Mouse (Mus musculus) limb, embryonic 15.5 days (tissue): Measurements from ENCODE around the gene Nectin1. TPM values are rescaled to one million over a fixed set of nuclear protein-coding genes. Genes with fewer than 3 reads are reported as not detected.

Source experiments
- ATAC-seq: fragments of 200-750 bp; cut with Nextera tagmentation; 2 replicates; pipeline ENCODE4 v1.8.0; 2017; ENCODE audit warnings: low read depth, moderate TSS enrichment; ENCODE audit not compliant: insufficient number of reproducible peaks, low FRiP score, low TSS enrichment
- H3K27ac ChIP-seq: fragments of 300-500 bp; sonication (generic); 2 replicates; pipeline ENCODE4 v1.5.1; 2015; ENCODE audit warnings: moderate library complexity, mild to moderate bottlenecking, inconsistent platforms
- H3K27me3 ChIP-seq: fragments of 300-500 bp; sonication (generic); 2 replicates; pipeline ENCODE4 v1.6.1; 2015; ENCODE audit warnings: inconsistent platforms
- H3K36me3 ChIP-seq: fragments of 300-500 bp; sonication (generic); 2 replicates; pipeline ENCODE4 v1.6.1; 2015; ENCODE audit warnings: inconsistent platforms
- H3K4me1 ChIP-seq: fragments of 300-500 bp; sonication (generic); 2 replicates; pipeline ENCODE4 v1.6.1; 2015; ENCODE audit warnings: inconsistent platforms
- H3K4me2 ChIP-seq: fragments of 300-500 bp; sonication (generic); 2 replicates; pipeline ENCODE4 v1.6.1; 2015; ENCODE audit warnings: mild to moderate bottlenecking, inconsistent platforms
- H3K4me3 ChIP-seq: fragments of 300-500 bp; sonication (generic); 2 replicates; pipeline ENCODE4 v1.5.1; 2015; ENCODE audit warnings: mild to moderate bottlenecking, inconsistent platforms
- H3K9ac ChIP-seq: fragments of 300-500 bp; sonication (generic); 2 replicates; pipeline ENCODE4 v1.6.1; 2015; ENCODE audit warnings: inconsistent platforms
- H3K9me3 ChIP-seq: fragments of 300-500 bp; sonication (generic); 2 replicates; pipeline ENCODE4 v1.6.1; 2016; ENCODE audit warnings: inconsistent platforms
- WGBS: fragments of 180-500 bp; shearing (Covaris S2); methylation state at CpG from one replicate; pipeline ENCODE4 v1.1.7; 2015; 5-methylcytosine and 5-hydroxymethylcytosine counted together
- polyA plus RNA-seq: library from polyadenylated mRNA; unstranded; fragments of >200 nt; fragmentation: Nextera tagmentation; extraction: Ambion mirVana; gene quantifications from 2 replicates; pipeline ENCODE4 v1.2.1, GENCODE M21; 2015

Gene Nectin1
- polyA plus RNA-seq, 1 experiment from 2014 or later: 13.5 TPM

DNA sequence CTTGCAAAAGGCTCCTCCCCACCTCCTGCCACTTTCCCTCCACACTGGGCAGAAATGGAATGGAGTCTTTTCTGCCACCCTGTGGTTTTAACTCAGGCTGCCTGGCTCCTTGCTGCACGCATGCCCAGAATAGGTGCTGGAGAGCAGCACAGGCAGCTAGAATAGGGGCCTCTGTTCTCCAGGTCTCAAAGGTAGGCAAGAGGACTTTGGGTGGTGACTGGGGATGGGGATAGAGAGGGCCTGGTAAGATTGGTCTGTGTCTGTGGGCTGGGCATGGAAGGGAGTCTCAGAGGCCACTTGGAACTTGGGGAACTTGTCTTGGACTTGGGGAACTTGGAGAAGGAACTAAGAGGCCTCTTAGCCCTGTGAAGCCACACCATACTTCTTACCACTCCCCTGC lies 27.3 kb downstream of the Nectin1 start:
- Histone ChIP-seq H3K27ac (0 out of 2 replicates have a peak overlapping the region, but pooled peaks have one; percentile 51), H3K27me3 (no peaks in the 10 kb centered on the region), H3K4me2 (no peak overlapping the region), H3K4me3 (no peak overlapping the region), H3K9ac (no peak overlapping the region), H3K9me3 (no peaks in the 10 kb centered on the region), H3K36me3 (no peaks in the 10 kb centered on the region), H3K4me1 (peaks cover 44% of the 10 kb centered on the region)
- no peak for ATAC-seq
- WGBS: 72% methylated on average over 1 of the region's 1 CpGs

GRCm38 (mm10) chr9:43772460-43772859 lies 28.7 kb downstream of the Nectin1 start:
- no peaks in the 10 kb centered on the region for H3K27me3 ChIP-seq
- H3K4me1 ChIP-seq: peaks cover 44% of the 10 kb centered on the region
- H3K27ac ChIP-seq: no peak overlapping the region
- H3K4me3 ChIP-seq: no peak overlapping the region
- no peak overlapping the region for H3K9ac ChIP-seq
- no peak for ATAC-seq
- no peak overlapping the region for H3K4me2 ChIP-seq
- H3K36me3 ChIP-seq: no peaks in the 10 kb centered on the region
- H3K9me3 ChIP-seq: no peaks in the 10 kb centered on the region
- 70% methylated on average over 6 of the region's 6 CpGs for WGBS

GRCm38 (mm10) chr9:43773521-43773920 lies 29.7 kb downstream of the Nectin1 start:
- H3K27me3 ChIP-seq: no peaks in the 10 kb centered on the region
- no peaks in the 10 kb centered on the region for H3K9me3 ChIP-seq
- H3K27ac ChIP-seq: peak overlapping the region; percentile 58
- no peak overlapping the region for H3K4me2 ChIP-seq
- no peak overlapping the region for H3K4me3 ChIP-seq
- 67% methylated on average over 2 of the region's 2 CpGs for WGBS
- H3K36me3 ChIP-seq: no peaks in the 10 kb centered on the region
- peaks cover 51% of the 10 kb centered on the region for H3K4me1 ChIP-seq
- H3K9ac ChIP-seq: no peak overlapping the region
- no peak for ATAC-seq

DNA sequence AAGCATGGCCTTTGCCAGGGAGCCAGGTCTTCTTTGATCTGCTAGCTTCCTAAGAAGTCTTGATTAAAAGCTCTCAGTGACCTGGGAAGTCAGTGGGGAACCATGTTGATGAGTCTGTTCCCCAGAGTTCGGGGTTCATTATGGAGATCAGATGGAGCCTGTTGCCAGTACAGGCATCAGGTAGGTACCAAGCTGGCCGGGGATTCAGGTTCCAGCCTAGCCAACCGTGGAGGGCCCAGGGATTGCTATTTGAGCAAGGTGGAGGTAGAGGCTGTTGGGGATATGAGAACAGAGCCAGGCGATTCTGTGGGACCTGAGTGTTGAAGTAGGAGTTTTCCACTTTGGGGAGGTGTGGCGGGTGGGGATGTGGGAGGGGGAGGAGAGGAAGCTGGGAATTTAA lies 30.6 kb downstream of the Nectin1 start:
- Histone ChIP-seq H3K36me3 (no peaks in the 10 kb centered on the region), H3K4me2 (no peak overlapping the region), H3K4me1 (peaks cover 48% of the 10 kb centered on the region), H3K4me3 (no peak overlapping the region), H3K27me3 (no peaks in the 10 kb centered on the region), H3K9me3 (no peaks in the 10 kb centered on the region), H3K9ac (no peak overlapping the region), H3K27ac (no peak overlapping the region)
- no peak for ATAC-seq
- WGBS: 54% methylated on average over 5 of the region's 5 CpGs

DNA sequence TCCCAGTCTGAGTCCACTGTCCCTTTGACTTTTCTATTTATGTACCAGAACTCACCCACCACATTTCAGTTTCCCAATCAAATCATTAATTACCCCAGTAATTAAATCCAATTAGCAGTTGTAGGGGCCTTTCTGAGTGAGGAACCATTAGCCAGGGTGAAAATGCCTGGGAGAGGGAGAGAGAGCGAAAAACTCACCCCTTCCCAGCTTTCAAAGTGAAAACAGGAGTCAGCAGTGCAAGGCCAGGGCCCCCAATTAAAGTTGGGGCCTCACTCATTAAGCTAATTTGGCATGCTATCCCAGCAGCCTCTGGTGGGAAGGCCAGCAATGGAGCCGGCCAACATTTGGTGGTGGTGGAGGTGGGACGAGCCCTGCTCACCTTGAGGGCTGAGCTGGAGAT lies 32.4 kb downstream of the Nectin1 start:
- H3K27me3 ChIP-seq: no peaks in the 10 kb centered on the region
- H3K4me3 ChIP-seq: no peak overlapping the region
- 60% methylated on average over 3 of the region's 3 CpGs for WGBS
- no peaks in the 10 kb centered on the region for H3K36me3 ChIP-seq
- H3K4me1 ChIP-seq: peaks cover 48% of the 10 kb centered on the region
- H3K9me3 ChIP-seq: no peaks in the 10 kb centered on the region
- no peak overlapping the region for H3K4me2 ChIP-seq
- ATAC-seq: no peak
- no peak overlapping the region for H3K9ac ChIP-seq
- peak overlapping the region; percentile 69; the same call in 1 of the 2 replicates for H3K27ac ChIP-seq

GRCm38 (mm10) chr9:43777362-43778360 lies 33.9 kb downstream of the Nectin1 start:
- H3K4me1 ChIP-seq: peaks cover 52% of the 10 kb centered on the region
- no peaks in the 10 kb centered on the region for H3K36me3 ChIP-seq
- ATAC-seq: no peak
- WGBS: 60% methylated on average over 16 of the region's 16 CpGs
- no peaks in the 10 kb centered on the region for H3K27me3 ChIP-seq
- no peak overlapping the region for H3K4me2 ChIP-seq
- no peak overlapping the region for H3K9ac ChIP-seq
- no peak overlapping the region for H3K4me3 ChIP-seq
- H3K9me3 ChIP-seq: no peaks in the 10 kb centered on the region
- peak overlapping the region; percentile 69 for H3K27ac ChIP-seq

DNA sequence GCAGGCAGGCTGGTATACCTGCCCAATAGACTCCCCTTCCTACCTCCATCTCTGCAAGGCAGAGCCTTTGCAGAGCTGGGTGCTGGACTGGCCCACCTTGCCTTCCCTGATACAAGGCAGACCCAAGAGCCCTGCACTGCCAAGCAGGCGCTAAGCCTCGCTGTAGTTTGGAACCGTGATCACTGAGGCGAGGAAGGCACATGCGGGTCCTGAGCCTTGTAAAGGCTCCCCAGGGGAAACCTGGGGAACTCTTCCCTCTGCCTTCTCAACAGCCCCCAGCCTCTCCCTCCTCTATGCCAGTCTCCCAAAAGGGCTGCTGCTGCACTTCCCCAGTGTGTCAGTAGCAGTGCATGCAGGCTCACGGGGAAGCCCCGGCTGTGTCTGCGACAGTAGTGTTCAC lies 37.1 kb downstream of the Nectin1 start:
- Histone ChIP-seq H3K9me3 (no peaks in the 10 kb centered on the region), H3K4me2 (no peak overlapping the region), H3K27ac (peak overlapping the region; percentile 19; the same call in 1 of the 2 replicates), H3K4me1 (peaks cover 59% of the 10 kb centered on the region), H3K9ac (no peak overlapping the region), H3K27me3 (no peaks in the 10 kb centered on the region), H3K4me3 (no peak overlapping the region), H3K36me3 (no peaks in the 10 kb centered on the region)
- WGBS: 57% methylated on average over 8 of the region's 8 CpGs
- no peak for ATAC-seq

- no peaks in the 10 kb centered on the region for H3K27me3 ChIP-seq
- H3K4me1 ChIP-seq: peaks cover 52% of the 10 kb centered on the region
- no peak overlapping the region for H3K4me3 ChIP-seq
- H3K9me3 ChIP-seq: no peaks in the 10 kb centered on the region
- peak overlapping the region; percentile 47; the same call in 1 of the 2 replicates for H3K27ac ChIP-seq
- no peak overlapping the region for H3K9ac ChIP-seq
- ATAC-seq: no peak
- no peak overlapping the region for H3K4me2 ChIP-seq
- H3K36me3 ChIP-seq: no peaks in the 10 kb centered on the region
- WGBS: 56% methylated on average over 5 of the region's 5 CpGs
These were observed 38.6 kb downstream of the Nectin1 start for GRCm38 (mm10) chr9:43782401-43782800.

DNA sequence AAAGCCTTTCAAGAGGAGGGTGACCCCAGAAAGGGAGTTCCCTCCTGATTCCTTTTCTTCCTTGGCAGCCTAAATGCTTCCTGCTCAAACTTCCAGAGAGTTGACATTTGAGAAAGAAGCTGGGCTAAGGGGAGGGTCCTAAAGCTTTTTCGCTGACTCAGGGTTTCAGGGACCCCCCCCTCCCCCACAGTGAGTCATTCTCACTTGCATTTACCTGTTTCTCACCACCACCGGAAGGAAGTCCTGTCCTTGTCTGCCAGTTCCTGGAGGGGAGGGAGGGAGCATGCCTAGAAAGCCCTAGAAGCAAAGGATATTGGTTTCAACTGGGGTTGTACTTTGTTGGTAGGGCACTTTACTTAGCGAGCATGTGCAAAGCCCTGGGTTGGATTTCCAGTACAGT lies 40.2 kb downstream of the Nectin1 start:
- 31% methylated on average over 3 of the region's 3 CpGs for WGBS
- Histone ChIP-seq H3K9me3 (no peaks in the 10 kb centered on the region), H3K4me3 (no peak overlapping the region), H3K9ac (no peak overlapping the region), H3K27me3 (no peaks in the 10 kb centered on the region), H3K4me1 (peaks cover 52% of the 10 kb centered on the region), H3K4me2 (no peak overlapping the region), H3K36me3 (no peaks in the 10 kb centered on the region), H3K27ac (peak overlapping the region; percentile 47; the same call in 1 of the 2 replicates)
- no peak for ATAC-seq

DNA sequence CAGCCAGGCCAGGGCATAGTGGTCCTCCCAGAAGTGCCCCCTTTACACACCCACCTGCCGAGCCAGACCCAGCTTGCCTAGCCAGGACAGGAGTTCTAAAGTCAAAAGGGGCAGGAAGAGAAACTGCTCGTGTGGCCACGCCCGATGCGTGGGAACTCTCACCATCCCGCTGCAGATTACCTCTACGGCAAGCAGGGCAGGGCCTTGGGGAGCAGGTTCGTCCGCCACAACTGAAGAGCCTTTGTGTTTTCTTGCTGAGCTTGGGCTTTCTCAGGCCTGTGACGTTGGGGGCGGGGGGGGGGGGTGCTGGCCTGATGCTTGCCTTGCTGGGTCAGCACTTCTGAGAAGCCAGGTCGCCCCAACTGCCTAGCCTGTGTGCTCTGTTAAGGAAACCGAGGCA lies 41.1 kb downstream of the Nectin1 start:
- peaks cover 52% of the 10 kb centered on the region for H3K4me1 ChIP-seq

DNA sequence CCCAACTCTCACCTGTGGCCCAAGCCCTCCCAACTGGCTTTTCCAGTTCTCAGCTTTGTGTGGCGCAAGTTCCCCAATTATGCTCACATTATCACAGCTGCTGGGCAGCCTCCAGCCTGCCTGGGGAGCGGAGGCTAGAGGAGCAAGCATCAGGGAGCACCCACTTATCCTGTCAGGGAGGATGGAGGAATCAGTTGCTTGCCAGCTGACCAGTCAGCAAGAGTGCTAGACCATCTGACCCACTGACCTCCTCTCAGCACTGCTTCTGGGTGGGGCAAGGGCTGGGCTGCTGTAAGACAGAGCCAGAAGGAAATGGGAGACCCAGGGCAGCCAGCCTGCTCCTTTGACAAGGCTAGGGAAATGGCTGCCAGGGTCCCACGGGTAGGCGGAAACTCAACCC lies 43.8 kb downstream of the Nectin1 start:
- no peak for ATAC-seq
- Histone ChIP-seq H3K9ac (no peak overlapping the region), H3K36me3 (peaks cover 5% of the 10 kb centered on the region; the same call in 1 of the 2 replicates), H3K4me1 (peaks cover 37% of the 10 kb centered on the region), H3K4me3 (no peak overlapping the region), H3K4me2 (no peak overlapping the region), H3K27me3 (no peaks in the 10 kb centered on the region), H3K9me3 (no peaks in the 10 kb centered on the region), H3K27ac (peak overlapping the region; percentile 3; the same call in 1 of the 2 replicates)
- WGBS: 48% methylated on average over 4 of the region's 4 CpGs

More for the DNA sequence above, 41.1 kb downstream of the Nectin1 start:
- H3K9me3 ChIP-seq: no peaks in the 10 kb centered on the region
- WGBS: 70% methylated on average over 13 of the region's 13 CpGs
- no peaks in the 10 kb centered on the region for H3K36me3 ChIP-seq
- no peak overlapping the region for H3K4me2 ChIP-seq
- no peak for ATAC-seq
- peak overlapping the region; percentile 33; the same call in 1 of the 2 replicates for H3K27ac ChIP-seq
- no peak overlapping the region for H3K9ac ChIP-seq
- H3K4me3 ChIP-seq: no peak overlapping the region
- no peaks in the 10 kb centered on the region for H3K27me3 ChIP-seq

DNA sequence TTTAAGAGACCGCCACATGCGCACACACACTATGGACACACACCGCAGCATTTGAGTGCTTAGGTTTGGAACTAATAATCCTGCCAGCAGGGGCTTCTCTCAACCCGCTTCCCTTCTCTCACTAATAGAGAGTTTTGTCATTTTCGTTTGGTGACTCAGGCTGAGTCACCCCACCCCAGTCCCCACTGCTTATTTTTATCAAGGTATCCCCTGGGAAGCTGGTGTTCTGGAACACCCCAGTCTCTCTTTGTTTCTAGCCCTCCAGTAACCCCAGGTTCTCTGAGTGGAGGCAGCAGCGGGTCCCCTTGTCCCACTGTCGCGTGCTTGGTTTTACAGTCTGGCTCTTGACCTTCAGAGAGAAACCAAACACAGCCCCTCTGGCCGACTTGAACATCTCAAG lies 48.9 kb downstream of the Nectin1 start:
- peaks cover 32% of the 10 kb centered on the region for H3K36me3 ChIP-seq
- H3K4me1 ChIP-seq: peaks cover 20% of the 10 kb centered on the region
- no peak overlapping the region for H3K4me3 ChIP-seq
- no peaks in the 10 kb centered on the region for H3K27me3 ChIP-seq
- H3K9me3 ChIP-seq: no peaks in the 10 kb centered on the region
- H3K9ac ChIP-seq: no peak overlapping the region
- H3K4me2 ChIP-seq: no peak overlapping the region
- 82% methylated on average over 9 of the region's 9 CpGs for WGBS
- H3K27ac ChIP-seq: no peak overlapping the region
- no peak for ATAC-seq
